Mouse (Mus musculus): ENCODE measurements around the gene Wbp4.

- TF ChIP-seq CTCF (IDR thresholded peaks at IDR 0.05; ENCODE audit: control insufficient read depth, insufficient read depth, low read length) (no peak), POLR2A (IDR thresholded peaks at IDR 0.05; ENCODE audit: borderline replicate concordance, control insufficient read depth, low read depth, low read length) (no peak)
Observed at GRCm38 (mm10) chr14:79520612-79521011, 39.3 kb upstream of the Wbp4 start.
